Mouse (Mus musculus) frontal cortex, adult 2 months (tissue): ENCODE results near the gene Zdhhc11. TPM values are rescaled to one million over a fixed set of nuclear protein-coding genes. Genes with fewer than 3 reads are reported as not detected.
A peak's percentile ranks its signal among the peaks of the same experiment; 100 is the strongest.
"Not testable (repeated sequence)": the region's sequence is repeated elsewhere in the genome, so short reads cannot be mapped to it uniquely, and the experiment has no call there.

Source experiments
- DNase-seq, 2 experiments: peaks; one replicate each; pipeline ENCODE4 v3.0.0; 2022; ENCODE audit warnings: low spot score in 1 of 2; ENCODE audit errors: extremely low spot score in 1 of 2
- polyA plus RNA-seq: library from polyadenylated mRNA; depleted of rRNA; stranded (reverse); fragments of >200 nt; gene quantifications from 2 replicates; pipeline ENCODE4 v1.2.3, GENCODE M21; 2012

The Zdhhc11 gene
- polyA plus RNA-seq, 1 experiment, result not detected

- no peak for DNase-seq
Observed at GRCm38 (mm10) chr13:74001492-74001891, 37.8 kb downstream of the Zdhhc11 start.

GRCm38 (mm10) chr13:74006881-74007280 is 43.2 kb downstream of the Zdhhc11 start:
- not testable (repeated sequence) for DNase-seq

- not testable (repeated sequence) for DNase-seq
Observed at GRCm38 (mm10) chr13:74008216-74008615, 44.6 kb downstream of the Zdhhc11 start.

- DNase-seq, result peak; percentile 87 to 95
Observed at GRCm38 (mm10) chr13:74008948-74009718, 45.5 kb downstream of the Zdhhc11 start, which contains the start of gene Tppp. Gene Tppp, plus strand, starts transcription at chr13:74009407.

GRCm38 (mm10) chr13:74009791-74010614 is 46.4 kb downstream of the Zdhhc11 start:
- DNase-seq, result peak; percentile 73 to 90

- DNase-seq, result peak; percentile 41 to 76
Observed at GRCm38 (mm10) chr13:74010678-74011077, 47.0 kb downstream of the Zdhhc11 start.

DNA sequence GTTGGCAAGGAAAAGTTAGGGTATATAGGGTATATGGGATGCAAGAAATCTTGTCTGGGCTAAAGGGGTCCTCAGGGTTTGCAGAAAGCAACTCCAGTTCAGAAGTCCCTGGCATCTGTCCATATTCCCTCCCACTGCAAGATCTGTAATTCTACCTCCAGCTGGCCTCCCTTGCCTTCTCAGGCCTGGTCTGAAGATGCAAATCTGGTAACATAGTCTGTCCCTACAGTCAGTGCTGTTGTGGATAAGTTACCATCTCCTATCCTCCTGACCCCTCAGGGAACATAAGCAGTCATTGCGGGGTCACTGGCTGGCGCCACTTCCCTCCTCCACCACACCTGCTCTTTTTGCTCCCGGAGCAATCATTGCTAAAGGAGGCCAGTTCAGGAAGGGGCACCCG is 52.3 kb downstream of the Zdhhc11 start:
- DNase-seq, result no peak

- no peak for DNase-seq
Observed at GRCm38 (mm10) chr13:74017426-74017825, 53.8 kb downstream of the Zdhhc11 start.

DNA sequence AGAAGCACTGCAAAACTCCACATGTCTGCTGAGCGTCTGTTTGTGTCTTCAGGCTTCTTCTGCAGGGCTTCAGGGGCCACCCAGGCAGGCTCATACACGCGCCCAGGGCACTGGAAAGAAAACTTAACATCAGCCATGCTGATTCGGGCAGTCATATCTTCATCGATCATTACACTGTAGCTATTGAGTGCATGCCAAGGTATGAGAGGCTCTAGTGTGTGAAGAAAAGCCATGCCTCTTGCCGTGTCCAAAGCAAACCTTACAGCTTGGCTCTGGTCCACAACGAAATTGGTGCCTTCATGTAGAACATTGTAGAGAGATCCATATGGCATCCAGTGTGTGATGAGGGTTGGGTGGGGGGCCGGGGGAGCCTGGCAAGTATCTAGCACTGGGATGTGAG is 55.4 kb downstream of the Zdhhc11 start:
- DNase-seq, result not testable (repeated sequence)

DNA sequence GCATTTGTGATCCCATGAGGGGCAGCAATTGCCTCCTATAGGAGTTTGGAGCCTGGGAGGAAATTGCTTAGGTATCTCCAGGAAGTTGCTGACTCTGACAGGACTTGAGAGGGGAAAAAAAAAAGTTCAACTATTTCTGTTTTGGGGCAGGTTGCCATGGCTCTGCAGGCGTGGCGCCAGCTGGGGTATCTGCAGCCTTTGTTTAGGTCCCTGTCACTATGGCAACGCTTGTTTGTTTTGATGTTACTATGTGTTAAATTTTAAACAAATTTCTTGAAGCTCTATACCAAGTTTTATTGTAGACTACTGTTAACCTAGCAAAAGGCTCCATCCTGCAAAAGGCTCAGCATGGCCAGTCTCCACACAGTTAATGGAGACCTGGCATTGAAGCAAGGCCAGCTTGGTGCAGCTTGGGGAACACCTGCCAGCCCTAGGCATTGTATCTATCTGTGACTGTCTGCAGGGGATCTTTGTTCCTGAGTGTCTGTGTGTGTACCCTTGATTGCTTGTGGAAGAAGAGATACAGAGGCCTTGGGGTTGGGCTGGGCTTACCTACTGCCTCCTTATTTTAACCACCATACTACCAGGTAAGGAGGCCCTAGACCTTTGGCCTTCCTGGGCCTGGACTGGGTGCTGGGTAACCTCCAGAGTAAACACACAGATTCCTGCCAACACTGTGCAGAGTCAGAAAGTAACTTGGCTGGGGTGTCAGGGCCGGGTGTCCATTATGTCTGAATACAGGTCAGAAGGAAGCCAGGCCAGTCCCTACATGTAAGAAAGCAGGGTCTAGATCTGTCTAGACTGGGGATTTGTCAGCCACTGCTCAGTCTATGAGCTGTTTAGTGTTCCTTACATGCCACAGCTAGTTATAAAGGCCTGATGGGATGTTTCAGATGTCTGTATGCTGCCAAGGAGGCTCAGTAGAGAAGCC is 61.8 kb downstream of the Zdhhc11 start:
- DNase-seq, result no peak

- DNase-seq, result peak in 1 of 2 experiments; percentile 57
Observed at GRCm38 (mm10) chr13:74026215-74026614, 62.6 kb downstream of the Zdhhc11 start.

GRCm38 (mm10) chr13:74028116-74028515 is 64.5 kb downstream of the Zdhhc11 start:
- no peak for DNase-seq

DNA sequence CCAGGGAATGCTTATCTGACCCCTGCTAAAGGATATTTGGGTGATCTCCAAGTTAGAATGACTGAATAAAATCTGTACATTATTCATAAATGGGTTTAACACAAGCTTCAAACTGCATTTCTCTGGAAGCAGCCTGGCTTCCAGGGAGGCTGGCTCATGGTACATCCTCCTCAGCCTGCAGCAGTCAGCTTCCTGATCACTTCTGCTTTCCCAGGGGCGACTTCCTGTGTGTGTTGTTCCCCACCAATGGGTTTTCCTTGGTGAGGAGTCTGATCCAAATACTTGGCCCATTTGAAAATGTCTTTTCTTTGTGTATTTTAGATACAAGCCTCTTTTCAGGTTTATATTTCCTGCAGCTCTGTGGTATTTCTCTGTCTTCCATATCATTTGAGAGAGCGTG is 65.4 kb downstream of the Zdhhc11 start:
- no peak for DNase-seq

- no peak for DNase-seq
Observed at GRCm38 (mm10) chr13:74030691-74031090, 67.0 kb downstream of the Zdhhc11 start.

GRCm38 (mm10) chr13:74031133-74031532 is 67.5 kb downstream of the Zdhhc11 start:
- DNase-seq, result no peak

DNA sequence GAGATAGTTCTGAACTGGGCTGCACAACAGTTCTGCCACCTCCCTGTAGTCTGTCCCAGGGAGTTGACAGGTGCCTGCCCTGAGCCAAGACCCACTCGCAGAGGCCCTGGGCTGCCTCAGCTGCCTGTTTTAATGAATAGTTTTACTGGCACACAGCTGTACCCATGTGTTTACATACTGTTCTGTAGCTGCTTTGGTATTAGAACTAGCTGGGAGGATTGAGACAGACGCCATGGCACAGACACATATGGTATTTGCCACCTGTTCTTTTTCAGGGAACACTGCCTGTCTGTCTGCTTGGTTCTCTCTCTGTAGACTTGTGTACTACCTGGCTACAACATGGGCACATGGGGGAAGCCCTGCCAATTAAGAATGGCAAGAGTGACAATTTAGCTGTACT is 71.1 kb downstream of the Zdhhc11 start:
- no peak for DNase-seq

DNA sequence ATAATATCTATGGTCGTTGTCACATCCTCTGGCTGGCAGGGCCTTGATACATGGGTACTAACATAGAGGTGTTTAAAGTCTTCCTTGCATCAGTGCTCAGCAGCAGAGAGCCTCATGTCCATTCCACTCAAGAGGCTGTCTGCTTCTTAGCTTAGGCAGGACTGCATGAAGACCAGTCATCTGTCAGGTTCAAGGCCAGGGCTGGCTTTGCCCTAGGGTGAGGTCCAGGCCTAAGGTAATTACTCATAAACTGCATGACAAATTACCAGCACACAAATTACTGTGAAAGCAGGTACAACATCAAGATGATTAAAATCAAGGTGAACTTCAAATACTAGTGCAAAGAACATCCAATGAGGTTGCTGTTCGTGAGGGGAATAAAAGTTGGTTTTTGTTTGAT is 72.1 kb downstream of the Zdhhc11 start:
- DNase-seq, result no peak

- no peak for DNase-seq
Observed at GRCm38 (mm10) chr13:74039926-74040325, 76.3 kb downstream of the Zdhhc11 start.
